Mouse (Mus musculus): Measurements from ENCODE around the gene Numb. TPM values are rescaled to one million over a fixed set of nuclear protein-coding genes. Genes with fewer than 3 reads are reported as not detected.

The Numb gene
- polyA plus RNA-seq, 1 experiment from 2014 or later = 30.8 TPM

GRCm38 (mm10) chr12:83775621-83776020 lies 146.1 kb downstream of the Numb start:
- no peaks in the 10 kb centered on the region for H3K36me3 ChIP-seq (ENCODE audit: control insufficient read depth, insufficient read depth, low read length)
- no peak overlapping the region for H3K4me3 ChIP-seq (ENCODE audit: low read depth, low read length)
- H3K27ac ChIP-seq (ENCODE audit: low read depth, low read length) = no peak overlapping the region
- no peak overlapping the region for H3K4me2 ChIP-seq (ENCODE audit: low read depth)
- 70% methylated on average over 12 of the region's 12 CpGs for WGBS
- H3K27me3 ChIP-seq (ENCODE audit: control insufficient read depth, insufficient read depth, low read length) = no peaks in the 10 kb centered on the region
- DNase-seq (ENCODE audit: low spot score) (no peak), ATAC-seq (ENCODE audit: insufficient read depth, low FRiP score, low TSS enrichment) (no peak)
- H3K4me1 ChIP-seq (ENCODE audit: control insufficient read depth, insufficient read depth, low read length) = no peaks in the 10 kb centered on the region
- no peaks in the 10 kb centered on the region for H3K9me3 ChIP-seq (ENCODE audit: control insufficient read depth, low read length)
- H3K9ac ChIP-seq (ENCODE audit: low read length) = no peak overlapping the region

- no peak overlapping the region for H3K4me3 ChIP-seq (ENCODE audit: low read depth, low read length)
- no peak overlapping the region for H3K9ac ChIP-seq (ENCODE audit: low read length)
- H3K36me3 ChIP-seq (ENCODE audit: control insufficient read depth, insufficient read depth, low read length) = no peaks in the 10 kb centered on the region
- peak overlapping the region; percentile 38 for H3K4me2 ChIP-seq (ENCODE audit: low read depth)
- ATAC-seq (ENCODE audit: insufficient read depth, low FRiP score, low TSS enrichment) (peak; percentile 63), DNase-seq (ENCODE audit: low spot score) (peak; percentile 82)
- H3K27me3 ChIP-seq (ENCODE audit: control insufficient read depth, insufficient read depth, low read length) = no peaks in the 10 kb centered on the region
- peaks cover 4% of the 10 kb centered on the region; the same call in 1 of the 2 replicates for H3K4me1 ChIP-seq (ENCODE audit: control insufficient read depth, insufficient read depth, low read length)
- WGBS = 7% methylated on average over 25 of the region's 25 CpGs
- H3K9me3 ChIP-seq (ENCODE audit: control insufficient read depth, low read length) = no peaks in the 10 kb centered on the region
- no peak overlapping the region for H3K27ac ChIP-seq (ENCODE audit: low read depth, low read length)
Observed at GRCm38 (mm10) chr12:83770418-83771256, 151.1 kb downstream of the Numb start.

- no peak overlapping the region for H3K4me3 ChIP-seq (ENCODE audit: low read depth, low read length)
- WGBS = 70% methylated on average over 14 of the region's 14 CpGs
- H3K27me3 ChIP-seq (ENCODE audit: control insufficient read depth, insufficient read depth, low read length) = no peaks in the 10 kb centered on the region; the same call in 1 of the 2 replicates
- H3K27ac ChIP-seq (ENCODE audit: low read depth, low read length) = no peak overlapping the region
- H3K36me3 ChIP-seq (ENCODE audit: control insufficient read depth, insufficient read depth, low read length) = no peaks in the 10 kb centered on the region
- H3K9me3 ChIP-seq (ENCODE audit: control insufficient read depth, low read length) = no peaks in the 10 kb centered on the region
- no peak overlapping the region for H3K4me2 ChIP-seq (ENCODE audit: low read depth)
- ATAC-seq (ENCODE audit: insufficient read depth, low FRiP score, low TSS enrichment) (no peak), DNase-seq (ENCODE audit: low spot score) (no peak)
- H3K9ac ChIP-seq (ENCODE audit: low read length) = no peak overlapping the region
- peaks cover 11% of the 10 kb centered on the region for H3K4me1 ChIP-seq (ENCODE audit: control insufficient read depth, insufficient read depth, low read length)
Observed at GRCm38 (mm10) chr12:83768235-83768899, 153.4 kb downstream of the Numb start.

- H3K9me3 ChIP-seq (ENCODE audit: control insufficient read depth, low read length) = no peaks in the 10 kb centered on the region
- H3K36me3 ChIP-seq (ENCODE audit: control insufficient read depth, insufficient read depth, low read length) = no peaks in the 10 kb centered on the region
- DNase-seq (ENCODE audit: low spot score) (no peak), ATAC-seq (ENCODE audit: insufficient read depth, low FRiP score, low TSS enrichment) (no peak)
- no peak overlapping the region for H3K4me3 ChIP-seq (ENCODE audit: low read depth, low read length)
- no peak overlapping the region for H3K4me2 ChIP-seq (ENCODE audit: low read depth)
- no peak overlapping the region for H3K9ac ChIP-seq (ENCODE audit: low read length)
- H3K27ac ChIP-seq (ENCODE audit: low read depth, low read length) = no peak overlapping the region
- H3K4me1 ChIP-seq (ENCODE audit: control insufficient read depth, insufficient read depth, low read length) = peaks cover 13% of the 10 kb centered on the region
- H3K27me3 ChIP-seq (ENCODE audit: control insufficient read depth, insufficient read depth, low read length) = no peaks in the 10 kb centered on the region; the same call in 1 of the 2 replicates
- WGBS = 63% methylated on average over 9 of the region's 9 CpGs
Observed at GRCm38 (mm10) chr12:83767833-83768232, 153.9 kb downstream of the Numb start.

- H3K9ac ChIP-seq (ENCODE audit: low read length) = no peak overlapping the region
- DNase-seq (ENCODE audit: low spot score) = no peak
- H3K4me2 ChIP-seq (ENCODE audit: low read depth) = no peak overlapping the region
- no peak overlapping the region for H3K4me3 ChIP-seq (ENCODE audit: low read depth, low read length)
- H3K27ac ChIP-seq (ENCODE audit: low read depth, low read length) = no peak overlapping the region
- no peaks in the 10 kb centered on the region for H3K36me3 ChIP-seq (ENCODE audit: control insufficient read depth, insufficient read depth, low read length)
- ATAC-seq (ENCODE audit: insufficient read depth, low FRiP score, low TSS enrichment) = no peak
- H3K4me1 ChIP-seq (ENCODE audit: control insufficient read depth, insufficient read depth, low read length) = peaks cover 20% of the 10 kb centered on the region
- no peaks in the 10 kb centered on the region for H3K9me3 ChIP-seq (ENCODE audit: control insufficient read depth, low read length)
- 85% methylated on average over 13 of the region's 13 CpGs for WGBS
- H3K27me3 ChIP-seq (ENCODE audit: control insufficient read depth, insufficient read depth, low read length) = no peaks in the 10 kb centered on the region; the same call in 1 of the 2 replicates
Observed at GRCm38 (mm10) chr12:83765965-83766603, 155.7 kb downstream of the Numb start.

GRCm38 (mm10) chr12:83764519-83764918 lies 157.2 kb downstream of the Numb start:
- Histone ChIP-seq H3K27me3 (ENCODE audit: control insufficient read depth, insufficient read depth, low read length) (no peaks in the 10 kb centered on the region; the same call in 1 of the 2 replicates), H3K4me1 (ENCODE audit: control insufficient read depth, insufficient read depth, low read length) (peaks cover 16% of the 10 kb centered on the region), H3K4me2 (ENCODE audit: low read depth) (no peak overlapping the region), H3K36me3 (ENCODE audit: control insufficient read depth, insufficient read depth, low read length) (no peaks in the 10 kb centered on the region), H3K27ac (ENCODE audit: low read depth, low read length) (no peak overlapping the region), H3K4me3 (ENCODE audit: low read depth, low read length) (no peak overlapping the region), H3K9me3 (ENCODE audit: control insufficient read depth, low read length) (no peaks in the 10 kb centered on the region), H3K9ac (ENCODE audit: low read length) (no peak overlapping the region)
- DNase-seq (ENCODE audit: low spot score) (no peak), ATAC-seq (ENCODE audit: insufficient read depth, low FRiP score, low TSS enrichment) (no peak)
- WGBS = 78% methylated on average over 10 of the region's 10 CpGs

- Histone ChIP-seq H3K4me3 (ENCODE audit: low read depth, low read length) (0 out of 2 replicates have a peak overlapping the region, but pooled peaks have one; percentile 12), H3K9ac (ENCODE audit: low read length) (no peak overlapping the region), H3K27ac (ENCODE audit: low read depth, low read length) (no peak overlapping the region), H3K4me2 (ENCODE audit: low read depth) (peak overlapping the region; percentile 44), H3K36me3 (ENCODE audit: control insufficient read depth, insufficient read depth, low read length) (no peaks in the 10 kb centered on the region), H3K9me3 (ENCODE audit: control insufficient read depth, low read length) (no peaks in the 10 kb centered on the region), H3K4me1 (ENCODE audit: control insufficient read depth, insufficient read depth, low read length) (peaks cover 16% of the 10 kb centered on the region), H3K27me3 (ENCODE audit: control insufficient read depth, insufficient read depth, low read length) (no peaks in the 10 kb centered on the region; the same call in 1 of the 2 replicates)
- WGBS = 13% methylated on average over 14 of the region's 14 CpGs
- ATAC-seq (ENCODE audit: insufficient read depth, low FRiP score, low TSS enrichment) = no peak
- DNase-seq (ENCODE audit: low spot score) = peak; percentile 36
Observed at GRCm38 (mm10) chr12:83764044-83764365, 157.7 kb downstream of the Numb start.

GRCm38 (mm10) chr12:83763311-83764043 lies 158.3 kb downstream of the Numb start, which contains the start of gene Papln:
Gene Papln (plus strand): TSS chr12:83763634.
- Histone ChIP-seq H3K27ac (ENCODE audit: low read depth, low read length) (no peak within 1 kb of the TSS), H3K4me3 (ENCODE audit: low read depth, low read length) (peak within 1 kb of the TSS; percentile 12; the same call in 1 of the 2 replicates), H3K27me3 (ENCODE audit: control insufficient read depth, insufficient read depth, low read length) (no peaks in the 10 kb centered on the region; the same call in 1 of the 2 replicates), H3K4me1 (ENCODE audit: control insufficient read depth, insufficient read depth, low read length) (peaks cover 16% of the 10 kb centered on the region), H3K9ac (ENCODE audit: low read length) (0 out of 2 replicates have a peak within 1 kb of the TSS, but pooled peaks have one; percentile 10), H3K36me3 (ENCODE audit: control insufficient read depth, insufficient read depth, low read length) (no peaks in the 10 kb centered on the region), H3K4me2 (ENCODE audit: low read depth) (peak within 1 kb of the TSS; percentile 44), H3K9me3 (ENCODE audit: control insufficient read depth, low read length) (no peaks in the 10 kb centered on the region)
- DNase-seq (ENCODE audit: low spot score) (no peak), ATAC-seq (ENCODE audit: insufficient read depth, low FRiP score, low TSS enrichment) (no peak)
- 15% methylated on average over 28 of the region's 31 CpGs for WGBS
